Mouse (Mus musculus): Measurements from ENCODE around the gene Mob2.

Gene Mob2

GRCm38 (mm10) chr7:142080876-142081275 is 20.0 kb upstream of the Mob2 start:
- DNase-seq (ENCODE audit: extremely low spot score, low read depth, low spot score), result no peak

DNA sequence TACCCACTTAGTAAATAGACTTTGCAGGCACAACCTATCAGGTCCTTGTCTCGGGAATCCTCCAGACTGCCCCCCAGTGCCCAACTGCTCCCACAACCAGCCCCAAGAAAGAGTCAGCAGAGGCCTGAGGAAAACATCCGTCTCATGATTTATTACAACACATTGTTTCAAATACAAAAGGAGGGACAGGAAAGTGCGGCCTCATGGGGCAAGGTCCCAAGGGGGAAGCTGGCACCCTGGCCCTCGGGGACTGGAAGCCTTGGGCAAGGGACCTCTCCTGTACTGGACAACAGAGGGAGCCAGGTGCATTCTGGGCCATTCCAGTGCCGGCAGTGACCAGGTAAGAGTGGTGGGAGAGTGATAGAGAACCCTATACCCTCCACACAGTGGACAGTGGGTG is 18.5 kb upstream of the Mob2 start:
- DNase-seq (ENCODE audit: extremely low spot score, low read depth, low spot score), result no peak

GRCm38 (mm10) chr7:142077138-142077537 is 16.3 kb upstream of the Mob2 start:
- no peak for DNase-seq (ENCODE audit: extremely low spot score, low read depth, low spot score)

- DNase-seq (ENCODE audit: extremely low spot score, low read depth, low spot score), result no peak
Observed at GRCm38 (mm10) chr7:142074146-142074886, 13.5 kb upstream of the Mob2 start.

DNA sequence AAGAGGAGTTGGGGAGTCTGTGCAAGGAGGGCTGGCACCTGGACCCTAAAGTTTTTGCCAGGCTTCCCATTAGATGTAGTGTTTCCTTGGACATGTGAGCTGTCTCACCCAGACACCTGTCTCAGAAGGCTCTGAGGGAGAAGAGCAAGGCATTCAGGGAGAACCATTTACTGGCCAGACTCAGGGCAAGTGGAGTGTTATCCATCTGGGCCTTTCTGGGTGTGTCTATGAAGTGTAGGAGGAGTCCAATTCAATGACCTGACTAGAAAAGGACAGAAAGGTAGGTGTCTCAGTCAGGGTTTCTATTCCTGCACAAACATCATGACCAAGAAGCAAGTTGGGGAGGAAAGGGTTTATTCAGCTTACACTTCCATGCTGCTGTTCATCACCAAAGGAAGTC is 10.9 kb upstream of the Mob2 start:
- no peak for DNase-seq (ENCODE audit: extremely low spot score, low read depth, low spot score)

GRCm38 (mm10) chr7:142071212-142071578 is 10.3 kb upstream of the Mob2 start:
- no peak for DNase-seq (ENCODE audit: extremely low spot score, low read depth, low spot score)

GRCm38 (mm10) chr7:142070458-142071211 is 9.8 kb upstream of the Mob2 start:
- DNase-seq (ENCODE audit: extremely low spot score, low read depth, low spot score), result no peak

GRCm38 (mm10) chr7:142068429-142068828 is 7.6 kb upstream of the Mob2 start:
- no peak for DNase-seq (ENCODE audit: extremely low spot score, low read depth, low spot score)

DNA sequence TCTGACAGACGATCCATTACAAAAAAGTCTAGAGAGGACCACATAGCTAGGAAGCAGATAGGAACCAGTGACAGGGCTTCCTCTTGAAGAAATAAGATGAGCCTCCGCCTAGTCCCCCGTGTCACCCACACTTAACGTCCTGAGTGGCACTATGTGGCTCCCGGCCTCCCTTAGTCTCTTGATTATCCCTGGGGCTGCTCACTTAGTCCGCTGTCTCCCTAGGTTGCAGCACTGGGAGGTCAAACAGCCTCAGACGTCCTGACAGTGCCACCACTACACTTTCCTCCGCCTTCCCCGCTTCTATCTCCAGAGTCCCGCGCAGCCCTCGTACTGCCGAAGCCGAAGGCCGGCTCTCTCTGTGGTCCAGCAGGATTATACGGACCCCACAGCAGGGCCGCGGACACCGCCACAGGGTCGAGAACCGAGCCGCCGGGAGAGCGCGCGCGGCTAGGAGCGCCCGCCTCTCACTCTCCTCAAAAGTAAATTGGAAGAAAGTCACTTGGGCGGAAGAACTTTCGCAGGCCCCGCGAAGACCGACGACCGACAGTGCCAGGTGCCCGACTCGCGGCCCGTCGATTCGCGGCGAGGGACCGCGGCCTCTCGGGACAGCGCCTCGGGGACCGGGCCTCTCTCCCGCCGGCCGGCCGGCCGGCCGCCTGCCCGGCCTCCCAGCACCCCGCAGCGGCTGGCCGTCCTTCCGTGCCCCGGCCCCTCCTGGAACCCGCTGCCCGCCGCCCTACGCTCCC is 507 bp downstream of the Mob2 start:
- no peak for DNase-seq (ENCODE audit: extremely low spot score, low read depth, low spot score)

DNA sequence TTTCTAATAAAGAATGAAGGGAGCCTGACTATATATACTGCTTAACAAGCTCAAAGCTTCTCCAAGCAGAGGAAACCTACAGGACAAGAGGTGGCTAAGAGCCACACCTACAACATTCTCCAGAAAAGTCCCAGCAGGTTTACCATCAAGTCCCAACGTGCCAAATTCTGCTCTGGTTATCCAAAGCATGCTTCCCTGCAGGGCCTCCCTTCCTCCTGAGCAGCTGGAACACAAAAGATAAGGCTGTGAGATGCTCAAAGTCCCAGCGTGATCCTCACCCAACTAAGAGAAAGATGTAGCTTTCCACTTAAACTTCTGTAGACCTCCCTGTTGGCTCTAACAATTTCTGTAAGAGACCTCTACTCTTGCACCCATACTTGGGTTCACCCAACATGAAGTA is 1.8 kb downstream of the Mob2 start:
- DNase-seq (ENCODE audit: extremely low spot score, low read depth, low spot score), result no peak

GRCm38 (mm10) chr7:142057121-142057520 is 3.7 kb downstream of the Mob2 start:
- no peak for DNase-seq (ENCODE audit: extremely low spot score, low read depth, low spot score)

DNA sequence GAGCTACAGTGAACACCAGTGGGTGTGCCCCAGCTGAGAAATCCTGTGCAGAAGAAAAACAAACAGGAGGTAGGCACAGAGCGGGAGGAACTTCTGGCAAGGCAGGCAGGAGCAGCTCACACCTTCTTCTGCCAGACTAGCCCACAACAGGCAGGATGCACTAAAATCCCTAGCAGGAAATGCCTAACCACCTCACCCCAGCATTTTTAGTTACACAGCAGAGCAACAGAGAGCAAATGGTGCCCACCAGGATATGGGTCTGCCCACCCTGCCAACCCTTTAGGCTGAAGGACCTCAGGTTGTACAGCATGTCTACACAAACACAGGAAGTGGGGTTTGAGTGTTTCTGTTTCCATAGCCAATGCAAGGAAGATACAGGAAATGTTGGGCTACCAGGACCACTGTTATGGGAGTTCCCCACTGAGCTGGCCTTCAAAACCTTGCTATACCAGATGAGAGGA is 4.2 kb downstream of the Mob2 start:
- no peak for DNase-seq (ENCODE audit: extremely low spot score, low read depth, low spot score)

GRCm38 (mm10) chr7:142055431-142055830 is 5.4 kb downstream of the Mob2 start:
- DNase-seq (ENCODE audit: extremely low spot score, low read depth, low spot score), result no peak

DNA sequence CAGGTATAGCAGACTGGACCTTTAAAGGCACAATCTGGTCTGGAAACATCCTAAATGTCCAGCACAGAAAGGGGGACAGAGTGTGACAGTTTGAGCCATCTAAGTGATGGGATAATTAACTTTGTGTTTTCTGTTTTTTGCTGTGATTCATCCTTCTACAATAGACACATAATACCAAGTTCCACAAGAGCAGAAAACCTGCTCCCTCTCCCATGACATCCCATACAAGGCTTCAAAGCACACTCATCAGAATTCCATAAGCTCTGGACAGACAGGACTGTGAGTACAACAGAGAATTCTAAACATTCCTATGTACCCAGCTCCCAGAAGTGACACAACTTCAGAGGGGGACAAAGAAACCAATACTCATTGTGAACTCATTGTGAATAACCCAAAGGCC is 10.3 kb downstream of the Mob2 start:
- DNase-seq (ENCODE audit: extremely low spot score, low read depth, low spot score), result no peak

DNA sequence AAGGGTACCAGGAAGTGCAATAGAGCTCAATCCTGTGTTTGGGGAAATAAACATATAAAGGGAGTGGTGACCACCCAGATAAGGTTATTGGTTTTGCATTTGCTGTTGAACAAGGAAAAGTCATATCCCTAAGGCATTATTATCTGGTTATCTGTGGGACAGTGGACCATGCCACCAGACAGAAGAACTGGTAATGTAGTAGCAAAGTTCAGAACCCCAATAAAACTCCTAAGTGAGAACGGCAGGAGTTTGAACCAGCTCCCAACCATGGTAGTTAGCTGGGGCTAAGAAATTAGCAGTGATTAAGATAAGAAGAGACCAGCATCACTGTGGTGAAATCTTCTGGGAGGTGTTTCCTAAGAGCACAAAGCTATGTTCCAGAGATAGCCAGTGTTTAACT is 14.9 kb downstream of the Mob2 start:
- DNase-seq (ENCODE audit: extremely low spot score, low read depth, low spot score), result no peak

GRCm38 (mm10) chr7:142045344-142045743 is 15.5 kb downstream of the Mob2 start:
- no peak for DNase-seq (ENCODE audit: extremely low spot score, low read depth, low spot score)

- no peak for DNase-seq (ENCODE audit: extremely low spot score, low read depth, low spot score)
Observed at GRCm38 (mm10) chr7:142040756-142041155, 20.1 kb downstream of the Mob2 start.

DNA sequence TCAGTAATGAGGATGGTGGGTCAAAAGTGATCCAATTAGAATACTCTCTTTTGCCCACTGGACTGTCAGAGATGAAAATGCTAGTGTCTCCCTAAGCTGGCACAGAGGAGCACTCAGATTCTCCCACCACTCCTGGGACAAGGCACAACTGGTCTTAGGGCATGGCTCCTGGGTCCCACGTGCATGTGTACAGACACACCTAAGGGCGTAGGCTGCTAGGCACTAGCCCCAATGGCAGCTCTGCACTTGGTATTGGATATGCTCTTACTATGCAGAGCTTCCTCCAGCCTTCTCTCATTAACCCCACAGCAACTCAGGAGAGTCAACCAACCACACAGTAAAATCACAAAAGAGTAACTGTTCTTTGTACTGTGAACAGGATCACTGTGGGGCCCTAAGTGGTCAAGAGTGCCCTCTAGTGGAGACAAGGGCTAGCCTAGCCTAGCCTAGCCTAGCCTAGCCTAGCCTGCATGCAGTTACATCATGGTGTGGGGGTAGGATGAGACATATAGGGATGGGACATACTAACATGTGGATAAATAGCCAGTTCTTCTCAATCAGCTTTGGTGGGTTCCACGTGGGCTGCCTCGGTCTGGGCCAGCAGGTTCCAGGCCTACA is 23.2 kb downstream of the Mob2 start:
- DNase-seq (ENCODE audit: extremely low spot score, low read depth, low spot score), result no peak

DNA sequence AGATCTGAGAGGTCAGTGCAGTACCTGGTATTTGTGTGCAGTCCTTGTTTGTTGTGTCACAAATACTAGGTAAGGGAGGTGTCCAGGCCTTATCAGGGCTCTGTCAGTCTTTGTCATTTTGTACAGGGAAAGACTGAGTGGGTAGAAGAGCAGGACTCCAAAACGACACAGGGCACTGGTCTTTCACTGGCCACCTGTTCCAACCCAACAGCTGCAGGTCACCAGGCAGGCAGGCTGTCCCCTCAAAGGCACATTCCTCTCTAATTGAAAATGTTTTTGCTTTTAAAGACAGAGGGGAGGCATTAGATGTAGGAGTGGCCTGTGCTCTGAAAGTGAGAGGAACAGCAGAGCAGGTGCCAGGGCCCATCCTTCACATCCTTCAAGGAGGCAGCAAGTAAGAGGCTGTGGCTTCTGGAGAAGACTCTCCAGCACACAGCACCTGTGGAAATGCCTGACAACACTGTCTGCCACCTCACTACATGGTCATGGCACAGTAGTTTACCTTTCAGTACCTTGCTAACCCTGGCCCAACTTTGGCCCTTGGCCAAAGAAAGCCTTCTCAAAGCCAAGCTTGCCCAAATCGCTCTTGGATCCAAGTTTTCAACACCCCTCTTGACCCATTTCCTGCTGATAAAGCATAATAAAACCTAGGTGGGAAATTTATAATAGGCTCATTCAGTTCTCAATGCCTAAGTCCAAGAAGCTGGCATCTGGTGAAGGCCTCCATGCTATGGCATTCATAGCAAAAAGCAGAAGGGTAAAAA is 25.6 kb downstream of the Mob2 start:
- DNase-seq (ENCODE audit: extremely low spot score, low read depth, low spot score), result no peak

- DNase-seq (ENCODE audit: extremely low spot score, low read depth, low spot score), result no peak
Observed at GRCm38 (mm10) chr7:142034198-142034597, 26.7 kb downstream of the Mob2 start.

DNA sequence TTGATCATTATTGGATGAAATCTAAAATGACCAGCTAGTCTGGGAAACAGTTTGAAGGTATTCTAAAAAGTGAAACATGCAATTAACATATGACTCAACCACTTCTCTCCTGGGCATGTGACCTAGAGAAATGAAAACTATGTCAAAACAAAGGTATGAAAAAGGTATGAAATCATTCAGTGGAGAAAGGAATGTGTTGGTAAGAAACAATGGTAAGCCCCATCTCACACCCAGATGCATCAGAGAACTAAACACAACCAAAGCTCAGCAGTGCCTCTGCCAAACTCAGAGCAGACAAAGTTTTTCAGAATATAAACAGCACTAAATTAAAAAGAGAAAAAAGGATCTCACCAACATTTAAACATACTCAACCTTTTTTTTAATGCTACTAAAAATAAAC is 30.8 kb downstream of the Mob2 start:
- no peak for DNase-seq (ENCODE audit: extremely low spot score, low read depth, low spot score)

Measured in hindlimb bud, embryonic 11.5 days (tissue).